Mouse (Mus musculus): Measurements from ENCODE around the gene Cldn34d. TPM values are rescaled to one million over a fixed set of nuclear protein-coding genes. Genes with fewer than 3 reads are reported as not detected.

Gene Cldn34d
- not detected in 2 replicates for total RNA-seq (2014; rRNA removed)
- not detected in 2 replicates for polyA plus RNA-seq (2015; fragmentation: Nextera tagmentation; extraction: Ambion mirVana)

GRCm38 (mm10) chrX:76602824-76603223 is at the start of gene Cldn34d:
Gene Cldn34d, minus strand, starts transcription at chrX:76602924.
- no peak within 1 kb of the TSS for H3K27ac ChIP-seq
- H3K4me2 ChIP-seq (ENCODE audit: low read depth, low read length) = no peak within 1 kb of the TSS
- H3K4me1 ChIP-seq (ENCODE audit: insufficient read depth, low read length) = no peaks in the 10 kb centered on the region
- no peaks in the 10 kb centered on the region for H3K36me3 ChIP-seq (ENCODE audit: insufficient read depth, low read length)
- H3K4me3 ChIP-seq (ENCODE audit: low read length) = no peak within 1 kb of the TSS
- H3K9ac ChIP-seq (replicated peaks; ENCODE audit: low read length) = no peak within 1 kb of the TSS
- H3K9me3 ChIP-seq (ENCODE audit: low read length) = peaks cover 3% of the 10 kb centered on the region; the same call in 1 of the 2 replicates
- no peaks in the 10 kb centered on the region for H3K27me3 ChIP-seq (ENCODE audit: insufficient read depth, low read length)
- TF ChIP-seq CTCF (IDR thresholded peaks at IDR 0.05; ENCODE audit: low read depth) = no peak
- no peak for DNase-seq (ENCODE audit: low spot score)
- 63% methylated on average over 1 of the region's 1 CpGs for WGBS
- ATAC-seq = no peak

GRCm38 (mm10) chrX:76598459-76599206 is 4.1 kb downstream of the Cldn34d start:
- Histone ChIP-seq H3K4me2 (ENCODE audit: low read depth, low read length) (no peak overlapping the region), H3K9me3 (ENCODE audit: low read length) (peaks cover 3% of the 10 kb centered on the region; the same call in 1 of the 2 replicates), H3K4me3 (ENCODE audit: low read length) (no peak overlapping the region), H3K27me3 (ENCODE audit: insufficient read depth, low read length) (no peaks in the 10 kb centered on the region), H3K9ac (replicated peaks; ENCODE audit: low read length) (no peak overlapping the region), H3K27ac (no peak overlapping the region), H3K36me3 (ENCODE audit: insufficient read depth, low read length) (no peaks in the 10 kb centered on the region), H3K4me1 (ENCODE audit: insufficient read depth, low read length) (no peaks in the 10 kb centered on the region)
- ATAC-seq (peak; percentile 100), DNase-seq (ENCODE audit: low spot score) (peak; percentile 87)
- 53% methylated on average over 5 of the region's 6 CpGs for WGBS
- TF ChIP-seq CTCF (IDR thresholded peaks at IDR 0.05; ENCODE audit: low read depth) = no peak

Other genes with a start within 250 kb of the Cldn34d start
- not detected in 2 replicates for gene Cldn34b4, start 209.6 kb downstream of the Cldn34d start, total RNA-seq (2014; rRNA removed)
- gene Cldn34b4, start 209.6 kb downstream of the Cldn34d start, polyA plus RNA-seq (2015; fragmentation: Nextera tagmentation; extraction: Ambion mirVana) = not detected in 2 replicates